Mouse (Mus musculus) limb, embryonic 12.5 days (tissue): ENCODE measurements around the gene Med11. TPM values are rescaled to one million over a fixed set of nuclear protein-coding genes. Genes with fewer than 3 reads are reported as not detected.
"Not testable (repeated sequence)": the region's sequence is repeated elsewhere in the genome, so short reads cannot be mapped to it uniquely, and the experiment has no call there.

Experiments
- ATAC-seq: fragments of 200-750 bp; cut with Nextera tagmentation; 2 replicates; pipeline ENCODE4 v1.8.0; 2017; ENCODE audit warnings: low read depth, moderate TSS enrichment; ENCODE audit not compliant: insufficient number of reproducible peaks, insufficient read depth, low FRiP score, low TSS enrichment
- H3K27ac ChIP-seq: fragments of 300-500 bp; sonication (generic); 2 replicates; pipeline ENCODE4 v1.5.1; 2016; ENCODE audit warnings: mild to moderate bottlenecking, moderate library complexity
- H3K27me3 ChIP-seq: fragments of 300-500 bp; sonication (generic); 2 replicates; pipeline ENCODE4 v1.6.1; 2016; ENCODE audit warnings: mild to moderate bottlenecking, moderate library complexity
- H3K36me3 ChIP-seq: fragments of 300-500 bp; sonication (generic); 2 replicates; pipeline ENCODE4 v1.6.1; 2016; ENCODE audit warnings: mild to moderate bottlenecking, moderate library complexity
- H3K4me1 ChIP-seq: fragments of 300-500 bp; sonication (generic); replicated peaks from 2 replicates; pipeline ENCODE4 v1.6.1; 2016
- H3K4me2 ChIP-seq: fragments of 300-500 bp; sonication (generic); 2 replicates; pipeline ENCODE4 v1.6.1; 2016; ENCODE audit warnings: mild to moderate bottlenecking, moderate library complexity
- H3K4me3 ChIP-seq: fragments of 300-500 bp; sonication (generic); replicated peaks from 2 replicates; pipeline ENCODE4 v1.5.1; 2016; ENCODE audit warnings: mild to moderate bottlenecking
- H3K9ac ChIP-seq: fragments of 300-500 bp; sonication (generic); replicated peaks from 2 replicates; pipeline ENCODE4 v1.6.1; 2016; ENCODE audit warnings: mild to moderate bottlenecking, moderate library complexity
- H3K9me3 ChIP-seq: fragments of 300-500 bp; sonication (generic); 2 replicates; pipeline ENCODE4 v1.6.1; 2016; ENCODE audit warnings: mild to moderate bottlenecking, moderate library complexity
- WGBS: fragments of 180-500 bp; shearing (Covaris S2); methylation state at CpG from one replicate; pipeline ENCODE4 v1.1.7; 2016; 5-methylcytosine and 5-hydroxymethylcytosine counted together
- polyA plus RNA-seq: library from polyadenylated mRNA; unstranded; fragments of >200 nt; fragmentation: Nextera tagmentation; extraction: Ambion mirVana; gene quantifications from 2 replicates; pipeline ENCODE4 v1.2.1, GENCODE M21; 2016

Gene Med11
- 43.0 and 44.0 TPM in 2 replicates for polyA plus RNA-seq

GRCm38 (mm10) chr11:70451797-70452498 lies at the start of gene Med11:
Gene Med11, plus strand, starts transcription at chr11:70451919.
- peak; percentile 97 for ATAC-seq
- H3K9ac ChIP-seq, result peak within 1 kb of the TSS; percentile 77
- peaks cover 16% of the 10 kb centered on the region; the same call in 1 of the 2 replicates for H3K4me1 ChIP-seq
- H3K9me3 ChIP-seq, result no peaks in the 10 kb centered on the region
- WGBS, result under 1% methylated on average over 46 of the region's 46 CpGs
- H3K4me3 ChIP-seq, result peak within 1 kb of the TSS; percentile 61
- peak within 1 kb of the TSS; percentile 97 for H3K27ac ChIP-seq
- H3K36me3 ChIP-seq, result peaks cover 11% of the 10 kb centered on the region
- H3K27me3 ChIP-seq, result no peaks in the 10 kb centered on the region
- peak within 1 kb of the TSS; percentile 60 for H3K4me2 ChIP-seq

GRCm38 (mm10) chr11:70403598-70403997 lies 48.1 kb upstream of the Med11 start:
- no peaks in the 10 kb centered on the region for H3K27me3 ChIP-seq
- no peak overlapping the region for H3K27ac ChIP-seq
- 88% methylated on average over 2 of the region's 2 CpGs for WGBS
- H3K4me1 ChIP-seq, result peaks cover 8% of the 10 kb centered on the region
- H3K36me3 ChIP-seq, result peaks cover 75% of the 10 kb centered on the region
- H3K9me3 ChIP-seq, result no peaks in the 10 kb centered on the region
- no peak overlapping the region for H3K4me2 ChIP-seq
- no peak overlapping the region for H3K4me3 ChIP-seq
- no peak for ATAC-seq
- H3K9ac ChIP-seq, result no peak overlapping the region

- peaks cover 18% of the 10 kb centered on the region for H3K4me1 ChIP-seq
- ATAC-seq, result peak; percentile 97
- H3K9ac ChIP-seq, result peak within 1 kb of the TSS; percentile 96
- peak within 1 kb of the TSS; percentile 97 for H3K4me3 ChIP-seq
- H3K27ac ChIP-seq, result peak within 1 kb of the TSS; percentile 84
- peak within 1 kb of the TSS; percentile 90 for H3K4me2 ChIP-seq
- peaks cover 16% of the 10 kb centered on the region for H3K36me3 ChIP-seq
- no peaks in the 10 kb centered on the region for H3K27me3 ChIP-seq
- under 1% methylated on average over 58 of the region's 59 CpGs for WGBS
- H3K9me3 ChIP-seq, result no peaks in the 10 kb centered on the region
Measured at GRCm38 (mm10) chr11:70409594-70410296, 42.0 kb upstream of the Med11 start, which contains the start of gene Pelp1. Gene Pelp1, minus strand, starts transcription at chr11:70410031.

- Histone ChIP-seq H3K4me1 (peaks cover 18% of the 10 kb centered on the region), H3K4me3 (peak overlapping the region; percentile 97), H3K27ac (peak overlapping the region; percentile 84; the same call in 1 of the 2 replicates), H3K4me2 (peak overlapping the region; percentile 90), H3K36me3 (peaks cover 11% of the 10 kb centered on the region), H3K9ac (no peak overlapping the region; the same call in 1 of the 2 replicates), H3K27me3 (no peaks in the 10 kb centered on the region), H3K9me3 (no peaks in the 10 kb centered on the region)
- ATAC-seq, result no peak; the same call in 1 of the 2 replicates
- WGBS, result 64% methylated on average over 6 of the region's 6 CpGs
Measured at GRCm38 (mm10) chr11:70410297-70410643, 41.4 kb upstream of the Med11 start.

GRCm38 (mm10) chr11:70412591-70412990 lies 39.1 kb upstream of the Med11 start:
- WGBS, result 77% methylated on average over 5 of the region's 5 CpGs
- Histone ChIP-seq H3K4me1 (peaks cover 18% of the 10 kb centered on the region), H3K4me3 (no peak overlapping the region), H3K36me3 (no peaks in the 10 kb centered on the region; the same call in 1 of the 2 replicates), H3K9me3 (no peaks in the 10 kb centered on the region), H3K27me3 (no peaks in the 10 kb centered on the region), H3K27ac (no peak overlapping the region), H3K9ac (no peak overlapping the region), H3K4me2 (no peak overlapping the region)
- no peak for ATAC-seq

GRCm38 (mm10) chr11:70413961-70414360 lies 37.8 kb upstream of the Med11 start:
- Histone ChIP-seq H3K9ac (no peak overlapping the region), H3K36me3 (no peaks in the 10 kb centered on the region), H3K27ac (no peak overlapping the region), H3K4me3 (no peak overlapping the region), H3K4me1 (peaks cover 7% of the 10 kb centered on the region), H3K4me2 (no peak overlapping the region), H3K9me3 (no peaks in the 10 kb centered on the region), H3K27me3 (no peaks in the 10 kb centered on the region)
- 21% methylated on average over 3 of the region's 3 CpGs for WGBS
- no peak for ATAC-seq

- WGBS, result 59% methylated on average over 4 of the region's 4 CpGs
- Histone ChIP-seq H3K27ac (no peak overlapping the region), H3K36me3 (no peaks in the 10 kb centered on the region), H3K4me2 (no peak overlapping the region), H3K4me1 (no peaks in the 10 kb centered on the region), H3K9me3 (no peaks in the 10 kb centered on the region), H3K4me3 (no peak overlapping the region), H3K9ac (no peak overlapping the region), H3K27me3 (no peaks in the 10 kb centered on the region)
- ATAC-seq, result no peak
Measured at GRCm38 (mm10) chr11:70418199-70418598, 33.5 kb upstream of the Med11 start.

- H3K27me3 ChIP-seq, result no peaks in the 10 kb centered on the region
- no peak overlapping the region for H3K4me3 ChIP-seq
- ATAC-seq, result no peak
- H3K27ac ChIP-seq, result no peak overlapping the region
- H3K4me2 ChIP-seq, result no peak overlapping the region
- H3K36me3 ChIP-seq, result no peaks in the 10 kb centered on the region
- no peak overlapping the region for H3K9ac ChIP-seq
- WGBS, result 57% methylated on average over 5 of the region's 5 CpGs
- no peaks in the 10 kb centered on the region for H3K4me1 ChIP-seq
- H3K9me3 ChIP-seq, result no peaks in the 10 kb centered on the region
Measured at GRCm38 (mm10) chr11:70419486-70419885, 32.2 kb upstream of the Med11 start.

GRCm38 (mm10) chr11:70426598-70426997 lies 25.1 kb upstream of the Med11 start:
- not testable (repeated sequence) for H3K4me1 ChIP-seq, H3K36me3 ChIP-seq, H3K9ac ChIP-seq, H3K27me3 ChIP-seq, H3K4me2 ChIP-seq, H3K4me3 ChIP-seq, ATAC-seq, H3K27ac ChIP-seq, H3K9me3 ChIP-seq
- 73% methylated on average over 6 of the region's 6 CpGs for WGBS

GRCm38 (mm10) chr11:70431574-70431973 lies 20.1 kb upstream of the Med11 start:
- 0 out of 2 replicates have a peak overlapping the region, but pooled peaks have one; percentile 13 for H3K9ac ChIP-seq
- no peaks in the 10 kb centered on the region for H3K27me3 ChIP-seq
- H3K27ac ChIP-seq, result 0 out of 2 replicates have a peak overlapping the region, but pooled peaks have one; percentile 50
- H3K36me3 ChIP-seq, result peaks cover 11% of the 10 kb centered on the region
- H3K4me1 ChIP-seq, result peaks cover 15% of the 10 kb centered on the region
- no peak for ATAC-seq
- H3K4me3 ChIP-seq, result peak overlapping the region; percentile 78; the same call in 1 of the 2 replicates
- WGBS, result 33% methylated on average over 5 of the region's 5 CpGs
- H3K9me3 ChIP-seq, result no peaks in the 10 kb centered on the region
- H3K4me2 ChIP-seq, result peak overlapping the region; percentile 73
